Mouse (Mus musculus) stomach, embryonic 16.5 days (tissue): ENCODE data around the gene Amot. TPM values are rescaled to one million over a fixed set of nuclear protein-coding genes. Genes with fewer than 3 reads are reported as not detected.

Experiments used
- ATAC-seq: fragments of 200-750 bp; cut with Nextera tagmentation; 2 replicates; pipeline ENCODE4 v1.8.0; 2017; ENCODE audit warnings: moderate number of reproducible peaks, moderate TSS enrichment; ENCODE audit not compliant: insufficient read depth, low FRiP score
- H3K27ac ChIP-seq: fragments of 300-500 bp; sonication (generic); 2 replicates; pipeline ENCODE4 v1.5.1; 2014; ENCODE audit warnings: low read length
- H3K27me3 ChIP-seq: fragments of 300-500 bp; sonication (generic); 2 replicates; pipeline ENCODE4 v1.6.1; 2014; ENCODE audit warnings: low read length, control low read depth, mixed read lengths; ENCODE audit not compliant: control insufficient read depth, insufficient read depth
- H3K36me3 ChIP-seq: fragments of 300-500 bp; sonication (generic); 2 replicates; pipeline ENCODE4 v1.6.1; 2014; ENCODE audit warnings: low read length; ENCODE audit not compliant: control insufficient read depth, insufficient read depth
- H3K4me1 ChIP-seq: fragments of 300-500 bp; sonication (generic); 2 replicates; pipeline ENCODE4 v1.6.1; 2014; ENCODE audit warnings: low read length, control low read depth, mixed read lengths; ENCODE audit not compliant: control insufficient read depth, insufficient read depth
- H3K4me2 ChIP-seq: fragments of 300-500 bp; sonication (generic); 2 replicates; pipeline ENCODE4 v1.6.1; 2014; ENCODE audit warnings: low read depth, low read length, mixed read lengths
- H3K4me3 ChIP-seq: fragments of 300-500 bp; sonication (generic); replicated peaks from 2 replicates; pipeline ENCODE4 v1.5.1; 2014; ENCODE audit warnings: mild to moderate bottlenecking, low read length
- H3K9ac ChIP-seq: fragments of 300-500 bp; sonication (generic); 2 replicates; pipeline ENCODE4 v1.6.1; 2014; ENCODE audit warnings: low read length
- H3K9me3 ChIP-seq: fragments of 300-500 bp; sonication (generic); replicated peaks from 2 replicates; pipeline ENCODE4 v1.6.1; 2016; ENCODE audit warnings: low read length, control low read depth; ENCODE audit not compliant: control insufficient read depth
- WGBS: fragments of 180-500 bp; shearing (Covaris S2); extraction: QIAGEN DNeasy Blood & Tissue Kit; methylation state at CpG from one replicate; pipeline ENCODE4 v1.1.7; 2014; 5-methylcytosine and 5-hydroxymethylcytosine counted together
- polyA plus RNA-seq: library from polyadenylated mRNA; unstranded; fragments of >200 nt; fragmentation: Nextera tagmentation; extraction: Ambion mirVana; gene quantifications from 2 replicates; pipeline ENCODE4 v1.2.1, GENCODE M21; 2015

Amot gene
- polyA plus RNA-seq, 1 experiment from 2014 or later: 12.0 TPM

GRCm38 (mm10) chrX:145414319-145414718 lies 90.7 kb downstream of the Amot start:
- Histone ChIP-seq H3K27ac (no peak overlapping the region), H3K4me2 (no peak overlapping the region)

GRCm38 (mm10) chrX:145411425-145411824 lies 93.6 kb downstream of the Amot start:
- no peak overlapping the region for H3K4me2 ChIP-seq
- 40% methylated on average over 6 of the region's 6 CpGs for WGBS
- H3K4me3 ChIP-seq: no peak overlapping the region
- no peaks in the 10 kb centered on the region for H3K36me3 ChIP-seq
- H3K27me3 ChIP-seq: no peaks in the 10 kb centered on the region
- H3K9me3 ChIP-seq: no peaks in the 10 kb centered on the region
- no peak for ATAC-seq
- H3K4me1 ChIP-seq: no peaks in the 10 kb centered on the region
- H3K27ac ChIP-seq: no peak overlapping the region
- no peak overlapping the region for H3K9ac ChIP-seq

More at GRCm38 (mm10) chrX:145414319-145414718, 90.7 kb downstream of the Amot start:
- Histone ChIP-seq H3K9ac (no peak overlapping the region), H3K9me3 (no peaks in the 10 kb centered on the region), H3K4me3 (no peak overlapping the region), H3K36me3 (no peaks in the 10 kb centered on the region), H3K4me1 (no peaks in the 10 kb centered on the region), H3K27me3 (no peaks in the 10 kb centered on the region)
- no peak for ATAC-seq
- 75% methylated on average over 1 of the region's 1 CpGs for WGBS

- Histone ChIP-seq H3K4me3 (no peak overlapping the region), H3K27me3 (no peaks in the 10 kb centered on the region), H3K4me1 (no peaks in the 10 kb centered on the region), H3K9ac (no peak overlapping the region), H3K27ac (no peak overlapping the region), H3K36me3 (no peaks in the 10 kb centered on the region), H3K9me3 (no peaks in the 10 kb centered on the region), H3K4me2 (no peak overlapping the region)
- WGBS: 47% methylated on average over 4 of the region's 4 CpGs
- ATAC-seq: no peak
These were observed 98.9 kb downstream of the Amot start for GRCm38 (mm10) chrX:145406052-145406451.

GRCm38 (mm10) chrX:145401926-145402325 lies 103.1 kb downstream of the Amot start:
- 52% methylated on average over 3 of the region's 3 CpGs for WGBS
- H3K4me2 ChIP-seq: no peak overlapping the region
- no peaks in the 10 kb centered on the region for H3K36me3 ChIP-seq

GRCm38 (mm10) chrX:145399236-145399635 lies 105.7 kb downstream of the Amot start:
- no peaks in the 10 kb centered on the region for H3K36me3 ChIP-seq
- no peak overlapping the region for H3K4me3 ChIP-seq
- H3K9me3 ChIP-seq: no peaks in the 10 kb centered on the region
- no peaks in the 10 kb centered on the region for H3K27me3 ChIP-seq
- no peak overlapping the region for H3K4me2 ChIP-seq
- H3K4me1 ChIP-seq: no peaks in the 10 kb centered on the region
- H3K27ac ChIP-seq: no peak overlapping the region
- 9% methylated on average over 1 of the region's 1 CpGs for WGBS
- no peak for ATAC-seq
- H3K9ac ChIP-seq: no peak overlapping the region

More at GRCm38 (mm10) chrX:145401926-145402325, 103.1 kb downstream of the Amot start:
- Histone ChIP-seq H3K4me3 (no peak overlapping the region), H3K27me3 (no peaks in the 10 kb centered on the region), H3K4me1 (no peaks in the 10 kb centered on the region), H3K9ac (no peak overlapping the region), H3K9me3 (no peaks in the 10 kb centered on the region), H3K27ac (no peak overlapping the region)
- ATAC-seq: no peak

Other genes starting within 250 kb of the Amot start
- gene Lhfpl1, start 156.1 kb downstream of the Amot start, polyA plus RNA-seq: 5.3 and 8.1 TPM in 2 replicates